Mouse (Mus musculus) A20 (cell line): ENCODE measurements around the gene Serpina3m.
"Not testable (repeated sequence)": the region's sequence is repeated elsewhere in the genome, so short reads cannot be mapped to it uniquely, and the experiment has no call there.

Experiments used
- DNase-seq: peaks from one replicate; pipeline ENCODE4 v3.0.0-alpha.2; 2011; ENCODE audit warnings: low read depth, low spot score

The Serpina3m gene

DNA sequence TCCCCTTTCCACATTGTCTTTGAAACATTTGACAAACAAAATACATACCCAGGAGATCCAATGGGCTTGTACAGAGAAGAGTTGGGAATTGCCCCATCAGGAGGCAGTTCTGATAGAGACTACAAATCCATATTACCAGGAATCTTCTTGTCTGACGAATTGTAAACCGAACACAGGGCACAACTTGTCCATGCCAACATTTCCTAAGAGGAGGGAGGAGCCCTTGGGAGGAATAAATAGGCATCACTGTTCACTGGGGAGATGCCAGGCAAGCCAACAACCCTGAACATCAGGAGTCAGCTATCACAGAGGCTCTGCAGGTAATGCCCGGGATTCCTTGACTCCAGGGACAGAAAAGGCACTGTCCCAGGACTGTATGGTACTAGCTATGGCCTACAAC lies at the start of gene Serpina3m, which contains the start of gene Serpina3k:
TSS of gene Serpina3m (plus strand) at position 261 of the 400 bp plus-strand sequence.
TSS of gene Serpina3k (plus strand) at position 261 of the 400 bp plus-strand sequence.
- not testable (repeated sequence) for DNase-seq

DNA sequence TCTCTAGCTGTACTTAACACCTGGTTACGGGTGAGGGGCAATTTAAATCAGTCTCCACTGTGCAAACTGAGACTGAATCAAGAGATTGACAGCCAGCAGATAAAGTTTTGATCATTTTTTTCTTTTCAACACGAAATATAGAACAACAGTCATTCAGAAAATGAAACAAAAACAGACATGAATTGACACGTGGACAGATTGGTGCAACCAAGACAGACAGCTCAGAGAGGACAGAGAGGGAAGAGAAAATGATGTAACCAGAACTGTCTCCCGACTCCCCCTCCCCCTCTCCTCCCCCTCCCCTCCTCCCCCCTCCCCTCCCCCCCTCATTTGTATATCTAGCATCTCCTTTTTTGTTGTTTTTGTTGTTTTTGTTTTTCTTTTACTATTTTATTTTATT lies 48.4 kb upstream of the Serpina3m start:
- peak; percentile 56 for DNase-seq

DNA sequence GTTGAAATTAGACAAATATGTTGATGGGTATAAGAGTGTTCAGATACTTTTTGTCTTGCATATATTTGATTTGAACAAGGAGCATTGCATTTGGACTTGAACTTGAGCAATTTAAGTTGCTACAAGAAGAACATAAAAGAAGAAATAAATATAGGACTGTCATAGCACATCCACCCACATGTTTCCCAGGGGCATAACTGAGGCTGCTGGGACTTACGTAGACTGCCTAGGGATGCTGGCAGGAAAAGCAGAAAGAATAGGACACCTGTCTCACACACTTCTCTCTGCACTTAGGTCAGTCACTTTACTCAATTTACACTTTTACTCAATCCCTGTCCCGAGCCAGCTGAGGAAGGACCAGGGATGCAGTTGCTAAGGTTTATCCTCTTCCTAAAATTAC lies 44.3 kb upstream of the Serpina3m start:
- no peak for DNase-seq

DNA sequence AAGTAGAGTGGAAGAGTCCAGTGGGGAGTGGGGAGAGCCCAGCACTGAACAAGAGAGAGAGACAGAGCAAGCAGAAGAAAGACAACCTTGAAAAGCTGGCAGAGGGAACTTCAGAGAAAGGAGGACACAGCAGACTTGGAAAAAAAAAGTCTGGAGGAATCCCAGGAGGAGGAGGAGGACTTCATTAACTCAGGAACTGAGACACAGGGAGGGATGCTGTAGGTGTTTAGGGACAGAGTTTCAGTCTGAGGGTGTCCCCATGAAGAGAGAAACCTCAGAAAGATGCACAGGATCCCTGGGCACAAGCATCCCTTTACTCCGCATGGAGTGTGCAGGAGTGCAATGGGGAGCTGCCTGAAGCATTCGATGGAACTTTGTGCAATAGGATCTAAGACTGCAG lies 40.2 kb upstream of the Serpina3m start:
- DNase-seq, result no peak

DNA sequence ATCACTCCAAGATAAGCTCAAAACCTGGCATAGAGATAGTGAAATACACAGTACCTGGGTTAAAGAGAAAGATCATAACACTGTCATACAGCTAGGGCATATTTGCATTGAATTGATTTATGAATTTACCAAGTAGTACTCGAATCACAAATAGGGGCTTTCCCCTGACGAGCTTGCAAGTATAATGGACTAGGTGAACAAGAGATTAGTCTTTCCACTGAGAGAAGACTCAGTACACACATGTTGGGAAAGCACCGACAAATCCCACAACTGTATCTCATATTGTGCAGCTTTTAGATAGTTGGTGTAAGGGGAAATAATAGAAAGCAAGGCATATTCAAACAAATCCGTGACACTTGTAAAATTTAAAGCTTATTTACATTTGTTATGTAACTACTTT lies 32.3 kb upstream of the Serpina3m start:
- DNase-seq, result no peak

DNA sequence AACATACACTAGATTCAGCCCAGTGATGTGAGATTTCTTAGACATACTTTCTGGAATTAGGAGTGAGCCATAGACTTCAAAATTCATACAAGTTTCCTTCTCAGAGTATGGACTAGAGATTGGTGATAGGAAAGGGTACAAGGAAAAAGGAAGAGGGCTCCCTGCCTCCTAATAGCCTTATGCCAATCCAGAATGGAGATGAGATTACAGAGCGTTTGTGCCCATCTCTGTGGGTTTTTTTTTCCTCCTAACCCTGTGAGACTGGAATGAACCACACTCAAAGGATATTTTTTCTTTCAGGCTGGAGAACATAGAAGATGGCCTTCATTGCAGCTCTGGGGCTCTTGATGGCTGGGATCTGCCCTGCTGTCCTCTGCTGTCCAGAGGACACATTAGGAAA lies 24.0 kb upstream of the Serpina3m start, which contains the start of gene Serpina3j:
TSS of gene Serpina3j (plus strand) at position 301 of the 400 bp plus-strand sequence.
- no peak for DNase-seq

DNA sequence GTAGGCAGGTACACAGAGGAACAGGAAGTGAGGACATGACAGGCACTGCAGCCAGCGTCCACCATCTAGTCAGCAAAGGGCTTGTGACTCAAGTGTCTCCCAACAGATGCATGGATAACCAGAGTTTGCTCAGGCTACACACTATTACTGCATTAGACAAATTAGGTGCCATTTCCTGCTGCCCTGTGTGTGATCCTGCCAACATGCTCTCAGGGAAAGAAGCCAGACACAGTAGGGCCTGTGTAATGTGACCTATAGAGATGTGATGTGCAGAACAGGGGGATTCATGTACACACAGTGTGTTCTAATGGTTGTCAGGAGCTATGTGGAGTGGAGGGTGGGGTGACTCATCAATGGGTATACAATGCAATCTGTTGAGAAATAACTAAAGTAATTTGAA lies 15.8 kb upstream of the Serpina3m start:
- DNase-seq, result no peak

DNA sequence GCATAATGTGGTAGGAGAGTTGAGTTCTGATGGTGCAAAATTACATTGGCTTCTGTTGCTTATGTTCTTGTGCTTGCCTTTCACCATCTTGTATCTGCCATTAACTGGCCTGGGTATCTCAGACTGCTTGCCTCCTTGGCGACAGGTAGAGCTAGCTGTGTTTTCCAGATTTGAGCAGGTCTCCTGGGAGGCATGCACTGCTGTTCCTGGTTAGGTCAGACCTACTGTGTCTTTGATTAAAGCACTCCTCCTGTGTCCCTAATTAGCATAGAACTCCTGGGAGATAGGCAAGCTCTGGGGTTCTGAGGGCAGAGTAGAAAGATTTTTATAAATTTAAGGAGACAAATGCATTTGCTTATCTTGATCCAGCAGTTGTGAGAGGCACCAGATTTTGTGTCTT lies 6.6 kb upstream of the Serpina3m start:
- no peak for DNase-seq

DNA sequence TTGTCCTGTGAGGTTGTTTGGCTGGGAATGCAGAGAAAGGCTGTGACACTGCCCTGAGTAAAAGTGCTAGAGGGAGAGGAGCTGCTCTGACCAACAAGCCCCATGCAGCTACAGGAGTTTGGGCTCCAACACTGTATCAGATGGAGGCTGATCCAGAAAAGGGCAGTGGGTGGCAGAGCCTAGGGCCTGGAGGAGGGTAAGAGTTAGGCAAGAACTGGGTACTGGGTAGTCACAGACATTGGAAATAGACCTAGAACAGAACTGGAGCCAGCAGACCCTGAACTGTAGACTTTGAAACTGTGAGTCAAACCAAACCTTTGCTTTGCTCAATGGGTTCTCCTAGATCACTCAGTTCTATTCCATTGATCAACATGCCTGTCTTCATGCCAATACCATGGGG lies 1.4 kb upstream of the Serpina3m start:
- DNase-seq, result not testable (repeated sequence)

DNA sequence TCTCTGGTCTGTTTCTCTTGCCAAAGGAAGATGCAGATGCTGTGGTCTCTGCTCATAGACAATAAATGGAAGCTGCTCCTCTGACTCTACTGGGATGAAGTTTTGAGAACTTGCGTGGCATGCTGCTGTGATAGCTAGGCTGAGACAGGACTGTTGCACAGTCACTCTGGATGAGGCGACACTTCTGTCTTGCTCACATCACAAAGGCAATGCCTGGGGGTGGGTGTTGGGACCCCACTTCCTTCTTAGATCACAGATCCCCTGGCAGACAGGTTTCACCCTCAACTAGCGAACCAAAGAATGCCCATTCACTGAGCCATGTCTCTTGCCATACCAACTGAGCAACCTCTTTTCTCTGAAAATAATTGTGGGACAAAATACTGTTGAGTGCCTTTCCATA lies 419 bp downstream of the Serpina3m start:
- DNase-seq, result no peak

DNA sequence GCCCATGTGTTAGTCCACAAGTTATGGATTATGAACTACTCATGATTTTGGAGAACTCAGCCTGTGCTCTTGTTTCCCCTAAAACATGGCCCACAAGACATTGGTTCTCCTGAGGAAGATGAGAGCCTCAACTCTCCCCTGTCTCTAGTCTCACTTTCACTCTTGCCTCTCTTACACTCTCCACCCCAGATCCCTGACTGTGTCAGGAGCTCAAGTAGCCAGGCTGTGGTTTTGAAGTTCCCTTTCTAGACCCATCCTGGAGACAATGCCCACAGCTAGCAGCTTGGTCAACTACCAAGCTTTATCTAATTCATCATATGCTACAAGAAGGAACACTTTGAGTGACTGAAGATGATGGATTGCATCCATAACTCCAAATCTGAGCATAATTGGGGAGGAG lies 4.2 kb downstream of the Serpina3m start:
- not testable (repeated sequence) for DNase-seq

DNA sequence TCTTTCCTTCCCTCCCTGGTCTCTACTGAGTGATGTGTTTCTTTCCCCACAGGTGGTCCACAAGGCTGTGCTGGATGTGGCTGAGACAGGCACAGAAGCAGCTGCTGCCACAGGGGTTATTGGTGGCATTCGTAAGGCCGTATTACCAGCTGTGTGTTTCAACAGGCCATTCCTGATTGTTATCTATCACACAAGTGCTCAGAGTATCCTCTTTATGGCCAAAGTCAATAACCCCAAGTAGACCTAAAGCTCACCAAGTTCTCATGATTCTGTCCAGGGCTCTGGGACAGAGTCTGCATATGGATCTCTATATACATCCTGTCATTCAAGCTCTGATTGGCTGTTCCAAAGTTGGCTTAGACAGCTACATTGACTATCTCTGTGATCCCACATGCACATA lies 6.9 kb downstream of the Serpina3m start:
- no peak for DNase-seq

DNA sequence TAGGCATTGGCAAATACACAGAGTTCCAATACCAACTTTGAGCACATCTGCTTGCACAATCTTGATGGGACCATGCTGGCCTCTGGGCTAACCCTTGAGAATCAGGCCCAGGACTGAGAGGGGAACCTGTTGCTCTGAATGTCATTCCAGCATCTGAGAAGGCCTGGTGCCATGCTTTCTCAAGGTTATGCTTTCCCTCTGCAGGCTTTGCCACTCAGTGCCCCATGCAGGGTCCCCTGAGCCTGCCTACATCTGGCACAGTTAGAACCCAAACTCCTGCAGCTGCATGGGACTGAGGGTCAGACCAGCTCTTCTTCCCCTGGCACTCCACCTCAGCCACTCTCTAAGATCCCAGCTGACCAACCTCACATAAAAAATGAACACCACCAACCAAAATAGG lies 7.4 kb downstream of the Serpina3m start:
- no peak for DNase-seq

DNA sequence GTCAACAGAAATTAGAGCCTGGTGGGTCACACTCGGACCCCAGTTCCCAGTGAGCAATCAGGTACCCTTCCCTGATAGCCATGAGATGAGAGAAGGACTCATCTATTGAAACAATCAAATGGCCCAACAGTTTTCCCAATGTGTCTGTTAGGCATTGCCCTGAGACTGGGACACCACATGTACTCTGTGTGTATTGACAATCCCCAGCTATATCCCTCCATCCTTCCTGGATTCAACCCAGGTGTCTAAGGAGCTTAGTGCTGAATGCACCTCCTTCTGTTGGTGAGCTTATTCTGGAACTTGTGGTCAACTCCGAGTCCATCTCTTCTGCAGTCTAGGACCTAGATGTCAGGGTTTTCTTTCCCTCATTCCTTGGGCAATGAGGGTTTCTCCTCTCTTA lies 8.8 kb downstream of the Serpina3m start:
- DNase-seq, result no peak

DNA sequence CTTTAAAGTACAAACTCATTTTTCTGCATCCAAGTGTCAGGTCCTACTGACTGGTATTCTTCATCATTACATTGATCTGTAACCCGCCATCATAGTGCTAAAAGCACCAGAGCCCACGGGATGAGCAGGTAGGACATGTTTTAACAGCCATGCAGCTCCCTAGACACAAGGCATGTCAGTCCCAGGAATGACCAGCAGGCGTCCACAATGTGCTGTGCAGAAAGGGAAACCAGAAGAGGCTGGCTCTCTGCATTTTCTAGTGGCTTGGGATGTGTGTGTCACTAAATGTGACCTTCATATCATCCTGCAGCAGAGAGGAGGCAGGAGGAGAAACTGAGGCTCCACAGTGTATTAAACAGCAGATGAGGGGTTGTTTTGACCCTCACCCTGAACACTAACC lies 13.5 kb downstream of the Serpina3m start:
- peak; percentile 38 for DNase-seq

DNA sequence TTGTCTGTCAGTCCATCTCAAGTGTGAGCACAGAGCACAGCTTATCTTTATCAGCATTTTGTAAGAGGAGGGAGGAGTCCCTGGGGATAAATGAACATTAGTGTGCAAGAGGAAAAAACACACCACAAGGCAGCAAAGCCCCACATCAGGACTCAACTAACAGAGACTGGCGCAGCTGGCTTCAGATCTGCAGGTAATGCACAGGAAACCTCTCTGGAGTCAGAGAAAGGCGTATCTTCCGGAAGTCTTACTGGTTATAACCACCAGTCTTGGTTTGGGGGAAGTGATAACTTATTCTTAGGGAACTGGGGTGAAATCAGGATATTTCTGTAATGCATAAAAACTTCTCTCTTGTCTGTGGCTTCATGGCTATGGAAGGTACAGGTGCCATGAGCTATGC lies 17.7 kb downstream of the Serpina3m start:
- DNase-seq, result no peak

DNA sequence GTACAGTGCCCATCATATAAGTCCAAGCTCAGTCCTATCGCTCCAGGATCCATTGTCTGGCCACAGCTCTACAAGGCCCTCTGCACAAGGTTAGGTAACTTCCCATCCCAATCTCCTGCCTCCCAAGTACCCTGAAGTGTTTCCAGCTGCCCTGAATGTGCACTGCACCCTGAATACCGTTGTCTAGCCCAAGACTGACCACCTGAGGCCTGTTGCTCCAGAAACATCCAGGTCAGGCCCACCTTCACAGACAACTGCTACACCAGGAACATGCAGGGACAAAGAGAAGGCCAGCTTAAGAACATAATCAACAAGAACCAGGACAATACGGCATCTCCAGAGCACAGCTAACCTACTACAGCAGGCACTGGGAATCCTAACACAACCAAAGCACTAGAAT lies 31.7 kb downstream of the Serpina3m start:
- no peak for DNase-seq

DNA sequence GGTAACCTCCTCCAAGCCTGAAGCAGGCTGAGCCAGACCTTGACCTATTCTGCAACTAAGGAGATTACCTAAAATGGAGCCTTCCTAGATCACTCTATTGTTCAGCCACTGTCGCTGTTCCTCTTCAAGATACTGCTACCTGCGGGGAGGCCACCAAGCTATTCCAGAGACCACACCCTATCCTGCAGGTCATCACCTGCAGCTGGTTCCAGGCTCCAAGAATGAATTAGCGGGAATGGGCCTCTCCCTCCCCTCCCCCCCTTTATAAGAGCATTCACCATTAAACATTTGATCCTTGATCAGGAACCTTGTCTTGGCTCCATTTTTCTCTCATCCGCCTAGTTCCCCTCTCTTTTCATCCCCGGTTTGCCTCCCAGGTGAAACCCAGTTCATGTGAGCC lies 38.9 kb downstream of the Serpina3m start:
- not testable (repeated sequence) for DNase-seq

DNA sequence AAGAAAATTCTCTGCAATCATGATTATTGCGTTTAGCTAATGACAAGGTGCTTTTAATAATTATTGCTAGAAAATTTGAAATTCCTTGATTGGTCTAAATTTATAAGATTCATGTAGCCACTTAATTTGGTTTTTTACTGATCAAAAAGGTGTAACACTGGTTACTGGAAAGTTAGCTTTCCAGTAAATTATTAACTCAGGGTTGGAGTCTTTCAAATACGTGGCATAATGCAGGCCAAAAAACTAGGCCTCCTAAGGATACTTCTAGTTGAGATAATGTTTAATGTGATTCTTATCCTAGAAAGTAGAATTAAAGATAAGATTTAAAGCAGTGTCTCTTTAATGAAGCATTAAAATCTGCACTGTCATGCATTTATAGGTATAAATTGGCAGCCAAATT lies 40.1 kb downstream of the Serpina3m start:
- DNase-seq, result not testable (repeated sequence)

DNA sequence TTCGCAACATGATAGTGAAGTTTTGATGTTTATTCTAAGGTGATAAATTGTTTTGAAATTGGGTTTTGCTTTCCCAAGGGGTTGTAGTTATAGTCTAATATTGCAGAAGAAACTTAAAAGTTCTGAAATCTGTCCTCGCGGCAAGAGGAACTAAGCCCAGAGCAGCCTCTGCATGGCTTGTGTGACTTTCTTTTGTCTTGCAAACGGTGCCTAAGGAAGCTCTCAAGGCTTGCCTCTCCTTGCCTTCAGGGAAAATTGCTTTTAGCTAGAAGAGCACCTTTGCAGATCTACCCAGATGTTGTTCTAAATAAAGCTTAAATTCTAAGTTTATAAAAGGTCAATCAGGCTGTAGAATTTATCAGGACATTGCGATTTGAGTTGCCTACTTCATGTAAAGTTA lies 40.5 kb downstream of the Serpina3m start:
- not testable (repeated sequence) for DNase-seq

DNA sequence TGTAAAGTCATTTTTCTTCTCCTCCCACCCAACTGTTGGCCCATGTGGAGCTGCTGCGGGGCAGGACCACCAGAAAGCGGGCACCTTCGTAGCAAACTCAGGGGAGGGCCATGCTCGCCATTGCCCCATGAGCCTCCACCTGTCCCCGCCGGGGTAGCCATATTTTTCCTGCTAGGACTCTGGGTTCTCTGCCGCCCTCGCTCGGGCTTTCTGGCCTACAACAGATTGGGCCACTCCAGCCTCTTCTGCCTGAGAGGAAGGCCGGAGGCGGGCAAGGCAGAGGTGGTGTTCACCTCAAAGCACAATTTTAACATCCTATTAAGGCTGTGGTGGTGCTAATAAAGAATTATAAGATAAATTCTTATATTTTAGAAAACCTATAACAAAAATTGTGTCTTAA lies 41.6 kb downstream of the Serpina3m start:
- DNase-seq, result no peak

DNA sequence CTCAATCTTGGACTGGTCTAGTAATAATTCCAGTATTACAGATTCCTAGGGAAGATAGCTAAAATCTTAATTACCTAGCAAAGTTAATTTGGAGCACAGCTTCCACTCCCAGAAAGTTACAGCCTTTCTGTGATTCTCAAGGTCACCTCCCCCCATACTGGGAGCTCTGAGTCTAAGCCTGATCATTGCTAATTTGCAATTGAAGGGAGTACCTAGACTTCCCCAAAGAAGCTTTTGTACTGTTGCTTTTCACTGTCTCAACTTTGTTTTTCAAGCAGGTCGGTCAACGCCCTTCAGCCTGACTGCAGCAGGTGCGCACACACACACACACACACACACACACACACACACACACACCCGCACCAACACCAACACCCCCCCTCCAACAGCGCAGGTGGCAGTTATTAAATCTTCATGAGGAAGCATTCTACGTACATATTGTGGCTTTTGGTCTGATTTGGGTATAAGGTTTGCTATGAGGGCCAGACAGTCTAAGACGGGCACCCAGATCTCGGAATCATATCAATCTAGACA lies 42.9 kb downstream of the Serpina3m start:
- not testable (repeated sequence) for DNase-seq

DNA sequence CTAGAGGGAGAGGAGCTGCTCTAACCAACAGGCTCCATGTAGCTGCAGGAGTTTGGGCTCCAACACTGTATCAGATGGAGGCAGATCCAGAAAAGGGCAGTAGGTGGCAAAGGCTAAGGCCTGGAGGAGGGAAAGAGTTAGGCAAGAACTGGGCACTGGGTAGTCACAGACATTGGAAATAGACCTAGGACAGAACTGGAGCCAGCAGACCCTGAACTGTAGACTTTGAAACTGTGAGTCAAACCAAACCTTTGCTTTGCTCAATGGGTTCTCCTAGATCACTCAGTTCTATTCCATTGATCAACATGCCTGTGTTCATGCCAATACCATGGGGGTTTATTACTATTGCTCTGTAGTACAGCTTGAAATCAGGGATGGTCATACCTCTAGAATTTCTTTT lies 47.7 kb downstream of the Serpina3m start:
- DNase-seq, result not testable (repeated sequence)

DNA sequence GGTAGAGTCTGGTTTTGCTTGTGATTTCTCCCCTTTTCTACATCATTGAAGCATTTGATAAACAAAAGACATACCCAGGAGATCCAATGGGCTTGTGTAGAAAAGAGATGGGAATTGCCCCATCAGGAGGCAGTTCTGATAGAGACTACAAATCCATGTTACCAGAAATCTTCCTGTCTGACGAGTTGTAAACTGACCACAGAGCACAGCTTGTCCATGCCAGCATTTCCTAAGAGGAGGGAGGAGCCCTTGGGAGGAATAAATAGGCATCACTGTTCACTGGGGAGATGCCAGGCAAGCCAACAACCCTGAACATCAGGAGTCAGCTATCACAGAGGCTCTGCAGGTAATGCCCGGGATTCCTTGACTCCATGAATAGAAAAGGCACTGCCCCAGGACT lies 48.6 kb downstream of the Serpina3m start:
- DNase-seq, result not testable (repeated sequence)
